Mouse (Mus musculus) liver, embryonic 16.5 days (tissue): ENCODE results near the gene Gdpd5. TPM values are rescaled to one million over a fixed set of nuclear protein-coding genes. Genes with fewer than 3 reads are reported as not detected.

ENCODE experiments used
- ATAC-seq: fragments of 200-750 bp; cut with Nextera tagmentation; 2 replicates; pipeline ENCODE4 v1.8.0; 2017; ENCODE audit warnings: low read depth, mild to moderate bottlenecking, moderate number of reproducible peaks, moderate library complexity
- H3K27ac ChIP-seq: fragments of 300-500 bp; sonication (generic); 2 replicates; pipeline ENCODE4 v1.5.1; 2014; ENCODE audit warnings: mild to moderate bottlenecking, low read length
- H3K27me3 ChIP-seq: fragments of 300-500 bp; sonication (generic); 2 replicates; pipeline ENCODE4 v1.6.1; 2014; ENCODE audit warnings: low read depth, low read length, mixed read lengths; ENCODE audit not compliant: control insufficient read depth, insufficient read depth
- H3K36me3 ChIP-seq: fragments of 300-500 bp; sonication (generic); 2 replicates; pipeline ENCODE4 v1.6.1; 2014; ENCODE audit warnings: mild to moderate bottlenecking; ENCODE audit not compliant: control insufficient read depth, insufficient read depth
- H3K4me1 ChIP-seq: fragments of 300-500 bp; sonication (generic); 2 replicates; pipeline ENCODE4 v1.6.1; 2014; ENCODE audit warnings: low read depth, low read length, mixed read lengths; ENCODE audit not compliant: control insufficient read depth
- H3K4me2 ChIP-seq: fragments of 300-500 bp; sonication (generic); 2 replicates; pipeline ENCODE4 v1.6.1; 2014; ENCODE audit warnings: low read depth, low read length, mixed read lengths
- H3K4me3 ChIP-seq: fragments of 300-500 bp; sonication (generic); 2 replicates; pipeline ENCODE4 v1.5.1; 2014; ENCODE audit warnings: low read depth, mild to moderate bottlenecking, low read length
- H3K9ac ChIP-seq: fragments of 300-500 bp; sonication (generic); 2 replicates; pipeline ENCODE4 v1.6.1; 2014; ENCODE audit warnings: low read depth, low read length
- H3K9me3 ChIP-seq: fragments of 300-500 bp; sonication (generic); replicated peaks from 2 replicates; pipeline ENCODE4 v1.6.1; 2016; ENCODE audit warnings: low read length; ENCODE audit not compliant: control insufficient read depth
- WGBS: fragments of 180-500 bp; shearing (Covaris S2); extraction: QIAGEN DNeasy Blood & Tissue Kit; methylation state at CpG from one replicate; pipeline ENCODE4 v1.1.7; 2014; ENCODE audit not compliant: insufficient replicate concordance; 5-methylcytosine and 5-hydroxymethylcytosine counted together
- polyA plus RNA-seq: library from polyadenylated mRNA; unstranded; fragments of >200 nt; fragmentation: Nextera tagmentation; extraction: Ambion mirVana; gene quantifications from 2 replicates; pipeline ENCODE4 v1.2.1, GENCODE M21; 2015

The Gdpd5 gene
- polyA plus RNA-seq, 1 experiment from 2014 or later: 2.1 TPM

DNA sequence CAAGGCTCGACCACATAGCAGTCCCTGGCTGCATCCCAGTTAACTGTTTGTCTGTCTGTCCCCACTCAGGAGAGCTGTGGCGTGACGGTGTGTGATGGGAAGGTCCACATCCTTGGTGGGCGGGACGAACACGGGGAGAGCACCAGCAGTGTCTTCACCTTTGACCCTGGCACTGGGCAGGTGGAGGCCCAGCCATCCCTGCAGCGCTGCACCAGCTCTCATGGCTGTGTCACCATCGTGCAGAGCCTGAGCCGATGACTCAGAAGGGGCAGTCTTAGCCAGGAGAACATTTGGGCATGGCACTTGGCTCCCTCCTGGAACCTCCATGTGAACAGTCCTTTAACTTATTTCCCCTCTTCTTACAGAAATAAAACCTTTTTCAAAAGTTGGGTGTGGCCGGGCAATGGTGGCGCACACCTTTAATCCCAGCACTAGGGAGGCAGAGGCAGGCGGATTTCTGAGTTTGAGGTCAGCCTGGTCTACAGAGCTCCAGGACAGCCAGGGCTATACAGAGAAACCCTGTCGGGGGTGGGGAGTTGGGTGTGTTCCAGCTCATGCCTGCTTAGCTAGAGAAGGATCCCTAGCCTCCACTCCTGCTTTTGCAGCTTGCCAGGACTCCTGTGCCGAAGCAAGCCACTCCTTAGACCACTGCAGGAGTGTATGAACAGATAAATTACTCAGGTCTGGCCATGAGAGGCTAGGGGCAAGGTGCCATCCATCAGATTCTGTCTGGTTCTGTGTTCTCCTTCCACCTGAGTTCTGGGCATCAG is 92.6 kb downstream of the Gdpd5 start:
- Histone ChIP-seq H3K36me3 (peaks cover 14% of the 10 kb centered on the region), H3K4me3 (no peak overlapping the region), H3K4me1 (peaks cover 32% of the 10 kb centered on the region), H3K27me3 (peaks cover 17% of the 10 kb centered on the region), H3K9ac (no peak overlapping the region), H3K4me2 (no peak overlapping the region), H3K9me3 (no peaks in the 10 kb centered on the region), H3K27ac (no peak overlapping the region)
- 73% methylated on average over 14 of the region's 14 CpGs for WGBS
- ATAC-seq: no peak; the same call in 1 of the 2 replicates

DNA sequence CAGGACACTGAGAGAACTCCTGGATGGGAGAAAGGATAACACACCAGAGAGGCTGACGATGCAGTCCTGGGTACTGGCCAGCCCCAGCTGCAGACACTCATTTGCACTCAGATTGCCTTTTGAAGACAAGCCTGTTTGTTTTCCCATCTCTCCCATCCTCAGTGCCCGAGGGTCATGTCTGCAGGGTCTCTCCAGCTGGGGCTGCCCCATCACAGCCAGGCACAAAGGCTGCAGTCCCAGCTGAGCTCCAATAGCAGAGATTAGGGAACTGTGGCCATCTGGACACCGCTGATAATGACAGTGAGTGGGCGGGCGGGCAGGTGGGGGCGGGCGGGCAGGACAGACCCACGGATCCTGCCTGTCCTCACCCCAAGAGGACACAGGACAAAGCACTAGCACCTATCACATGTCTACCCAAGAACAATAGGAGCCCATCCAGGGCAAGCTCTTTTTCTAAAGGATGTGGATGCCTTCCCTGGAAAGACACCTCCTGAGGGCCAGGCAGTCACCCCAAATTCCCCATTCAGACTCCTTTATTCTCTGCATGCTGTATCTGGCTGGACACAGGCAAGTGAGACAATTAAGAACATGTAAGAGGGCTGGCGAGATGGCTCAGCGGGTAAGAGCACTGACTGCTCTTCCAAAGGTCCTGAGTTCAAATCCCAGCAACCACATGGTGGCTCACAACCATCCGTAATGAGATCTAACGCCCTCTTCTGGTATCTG is 93.8 kb downstream of the Gdpd5 start:
- Histone ChIP-seq H3K9me3 (no peaks in the 10 kb centered on the region), H3K4me2 (peak overlapping the region; percentile 14), H3K9ac (no peak overlapping the region), H3K36me3 (peaks cover 26% of the 10 kb centered on the region), H3K4me3 (no peak overlapping the region), H3K27me3 (peaks cover 5% of the 10 kb centered on the region), H3K27ac (peak overlapping the region; percentile 51), H3K4me1 (peaks cover 32% of the 10 kb centered on the region)
- peak; percentile 82 for ATAC-seq
- WGBS: 38% methylated on average over 12 of the region's 12 CpGs

DNA sequence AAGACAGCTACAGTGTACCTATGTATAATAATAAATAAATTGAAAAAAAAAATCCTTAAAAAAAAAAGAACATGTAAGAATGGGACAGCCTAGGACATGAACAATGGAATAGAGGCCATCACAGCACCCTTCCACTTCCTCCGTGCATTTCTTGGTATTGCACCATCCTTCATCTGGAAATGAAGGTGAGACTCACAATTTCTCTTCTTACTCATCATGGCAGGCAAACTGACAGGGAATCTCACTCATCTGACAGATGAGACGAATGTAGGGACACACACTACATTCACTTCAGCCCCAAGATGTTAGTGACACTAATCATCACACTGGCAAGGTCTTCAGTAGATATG is 94.3 kb downstream of the Gdpd5 start:
- peaks cover 31% of the 10 kb centered on the region for H3K36me3 ChIP-seq
- WGBS: 74% methylated on average over 2 of the region's 2 CpGs

DNA sequence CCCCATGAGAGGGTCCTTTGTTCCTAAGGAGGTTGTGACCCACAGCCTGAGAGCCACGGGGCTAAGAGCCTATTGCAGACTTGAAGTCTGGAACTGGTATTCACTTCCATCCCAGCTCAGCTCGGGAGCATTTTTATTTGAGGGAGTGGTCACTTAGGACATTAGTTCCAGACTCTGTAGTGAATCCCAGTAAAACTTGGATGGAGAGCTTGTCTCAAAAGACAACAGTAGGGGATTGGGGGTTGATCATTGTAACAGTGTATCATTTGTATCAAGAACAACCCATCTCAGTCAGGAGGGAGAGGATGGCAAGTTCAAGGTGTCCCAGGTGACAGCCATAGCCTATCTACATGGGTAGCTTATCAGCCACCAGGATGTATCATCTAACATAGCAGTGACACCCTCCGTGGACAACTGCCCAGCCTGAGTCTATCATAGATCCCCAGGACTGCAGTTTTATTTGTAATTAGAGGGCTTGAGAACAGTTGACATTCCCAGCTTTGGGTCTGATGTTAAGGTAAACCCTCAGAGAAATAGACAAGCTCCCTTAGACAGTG is 95.4 kb downstream of the Gdpd5 start:
- Histone ChIP-seq H3K36me3 (peaks cover 42% of the 10 kb centered on the region), H3K4me2 (no peak overlapping the region), H3K4me3 (no peak overlapping the region), H3K27me3 (no peaks in the 10 kb centered on the region; the same call in 1 of the 2 replicates), H3K9me3 (no peaks in the 10 kb centered on the region), H3K4me1 (peaks cover 47% of the 10 kb centered on the region), H3K9ac (no peak overlapping the region), H3K27ac (no peak overlapping the region)
- ATAC-seq: no peak
- 30% methylated on average over 3 of the region's 3 CpGs for WGBS

More for the DNA sequence above, 94.3 kb downstream of the Gdpd5 start:
- H3K4me3 ChIP-seq: no peak overlapping the region
- no peak overlapping the region for H3K27ac ChIP-seq
- 0 out of 2 replicates have a peak, but pooled peaks have one; percentile 1 for ATAC-seq
- H3K9ac ChIP-seq: no peak overlapping the region
- H3K4me2 ChIP-seq: no peak overlapping the region
- peaks cover 36% of the 10 kb centered on the region for H3K4me1 ChIP-seq
- H3K9me3 ChIP-seq: no peaks in the 10 kb centered on the region
- no peaks in the 10 kb centered on the region; the same call in none of the 2 replicates for H3K27me3 ChIP-seq

DNA sequence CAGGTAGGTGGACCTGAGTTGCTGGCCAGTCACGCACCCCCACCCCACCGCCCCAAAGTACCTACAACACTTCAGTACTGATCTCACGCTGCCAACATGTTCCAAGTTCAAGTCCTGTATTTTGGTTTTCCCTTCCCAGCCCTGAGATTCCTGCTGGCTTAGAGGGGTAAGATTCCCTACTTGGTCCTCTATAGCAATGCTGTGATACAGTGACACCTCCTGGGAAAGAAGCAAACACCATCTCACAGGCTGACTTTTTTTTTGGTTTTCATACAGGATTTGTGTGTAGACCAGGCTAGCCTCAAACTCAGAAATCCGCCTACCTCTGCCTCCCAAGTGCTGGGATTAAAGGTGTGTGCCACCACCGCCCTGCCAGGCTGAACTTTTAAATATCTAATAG is 96.0 kb downstream of the Gdpd5 start:
- Histone ChIP-seq H3K9ac (no peak overlapping the region), H3K36me3 (peaks cover 47% of the 10 kb centered on the region), H3K4me1 (peaks cover 53% of the 10 kb centered on the region), H3K9me3 (no peaks in the 10 kb centered on the region), H3K27me3 (no peaks in the 10 kb centered on the region; the same call in 1 of the 2 replicates), H3K4me3 (no peak overlapping the region), H3K4me2 (no peak overlapping the region), H3K27ac (no peak overlapping the region)
- no peak for ATAC-seq
- 81% methylated on average over 5 of the region's 5 CpGs for WGBS

DNA sequence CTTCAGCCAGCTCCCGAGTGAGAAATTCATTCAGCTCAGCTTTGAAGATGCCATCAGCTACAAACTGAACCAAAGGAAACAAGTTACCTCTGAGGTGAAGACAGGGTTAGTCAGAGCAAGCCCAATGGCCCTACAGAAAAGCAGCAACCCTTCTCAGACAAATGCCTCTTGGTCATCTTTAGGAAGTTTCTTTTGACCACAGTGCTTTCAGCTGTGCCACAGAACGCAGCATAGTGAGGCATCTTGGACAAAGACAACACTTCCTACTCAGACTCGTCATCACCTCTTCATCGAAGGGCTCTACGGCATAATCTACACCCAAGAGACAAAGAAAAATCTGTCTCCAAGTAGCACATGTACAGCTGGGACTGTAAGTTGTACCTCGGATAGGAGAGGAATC is 101.4 kb downstream of the Gdpd5 start:
- Histone ChIP-seq H3K9ac (peak overlapping the region; percentile 86), H3K4me3 (peak overlapping the region; percentile 87), H3K27me3 (no peaks in the 10 kb centered on the region), H3K4me1 (peaks cover 37% of the 10 kb centered on the region), H3K9me3 (no peaks in the 10 kb centered on the region), H3K4me2 (peak overlapping the region; percentile 92), H3K27ac (peak overlapping the region; percentile 47), H3K36me3 (peaks cover 47% of the 10 kb centered on the region)
- 1% methylated on average over 6 of the region's 6 CpGs for WGBS
- ATAC-seq: no peak

DNA sequence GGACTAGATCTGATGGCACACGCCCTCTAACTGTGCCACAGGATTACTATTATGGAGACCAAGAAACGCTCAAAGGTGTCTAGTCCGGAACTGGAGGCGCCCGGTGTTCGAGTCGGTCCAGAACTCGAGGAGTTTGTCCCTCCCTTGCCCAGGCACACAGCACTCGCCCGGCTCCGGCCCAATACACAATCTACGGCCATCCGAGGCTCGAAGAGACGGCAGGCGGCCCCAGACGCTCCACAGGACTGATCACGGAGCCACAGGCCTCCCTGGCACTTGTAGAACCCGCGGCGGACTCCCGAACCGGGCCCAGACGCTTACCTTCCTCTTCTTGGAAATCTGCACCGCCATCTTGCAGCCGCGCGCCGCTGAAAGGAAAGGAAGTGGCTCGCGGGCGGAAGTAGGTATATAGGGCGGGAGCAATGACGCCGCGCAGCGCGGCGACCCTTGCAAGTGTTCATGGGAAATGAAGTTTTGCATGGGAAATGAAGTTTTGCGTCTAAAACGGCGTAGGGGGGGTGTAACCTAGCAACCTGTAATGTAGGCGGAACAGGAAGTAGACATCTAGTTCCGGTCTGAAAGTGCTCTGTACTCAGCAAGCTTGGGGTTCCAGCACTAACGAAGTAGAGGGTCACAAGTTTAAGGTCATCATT is 102.2 kb downstream of the Gdpd5 start, which contains the start of gene Rps3:
Gene Rps3 (minus strand): TSS at position 468 of the 653 bp plus-strand sequence.
- Histone ChIP-seq H3K27ac (peak within 1 kb of the TSS; percentile 47), H3K4me2 (peak within 1 kb of the TSS; percentile 92), H3K4me1 (peaks cover 37% of the 10 kb centered on the region), H3K9ac (peak within 1 kb of the TSS; percentile 86), H3K9me3 (no peaks in the 10 kb centered on the region), H3K27me3 (no peaks in the 10 kb centered on the region), H3K36me3 (peaks cover 40% of the 10 kb centered on the region), H3K4me3 (peak within 1 kb of the TSS; percentile 87)
- under 1% methylated on average over 44 of the region's 45 CpGs for WGBS
- ATAC-seq: peak; percentile 97

GRCm38 (mm10) chr7:99483924-99484319 is 102.7 kb downstream of the Gdpd5 start:
- WGBS: 41% methylated on average over 8 of the region's 8 CpGs
- no peak for ATAC-seq
- Histone ChIP-seq H3K4me3 (peak overlapping the region; percentile 87), H3K9ac (no peak overlapping the region), H3K36me3 (peaks cover 35% of the 10 kb centered on the region), H3K4me2 (peak overlapping the region; percentile 74), H3K4me1 (peaks cover 37% of the 10 kb centered on the region), H3K27ac (0 out of 2 replicates have a peak overlapping the region, but pooled peaks have one; percentile 23), H3K9me3 (no peaks in the 10 kb centered on the region), H3K27me3 (no peaks in the 10 kb centered on the region)
